Mouse (Mus musculus) liver, embryonic 14.5 days (tissue): ENCODE measurements around the gene Aldh2. TPM values are rescaled to one million over a fixed set of nuclear protein-coding genes. Genes with fewer than 3 reads are reported as not detected.
"Not testable (repeated sequence)": the region's sequence is repeated elsewhere in the genome, so short reads cannot be mapped to it uniquely, and the experiment has no call there.

Source experiments
- ATAC-seq: fragments of 200-750 bp; cut with Nextera tagmentation; 2 replicates; pipeline ENCODE4 v1.8.0; 2017; ENCODE audit warnings: moderate number of reproducible peaks, mild to moderate bottlenecking, moderate library complexity; ENCODE audit not compliant: insufficient read depth
- DNase-seq, 3 experiments: peaks; one replicate each; pipeline ENCODE4 v3.0.0-alpha.2; 2012 to 2013; ENCODE audit warnings: low read depth in 3 of 3, low spot score in 3 of 3
- H3K27ac ChIP-seq: fragments of 300-500 bp; sonication (generic); 2 replicates; pipeline ENCODE4 v1.5.1; 2014; ENCODE audit warnings: moderate library complexity, mild to moderate bottlenecking, control low read depth, inconsistent platforms
- H3K27me3 ChIP-seq: fragments of 300-500 bp; sonication (generic); 2 replicates; pipeline ENCODE4 v1.6.1; 2014; ENCODE audit warnings: mild to moderate bottlenecking, low read length, moderate library complexity; ENCODE audit not compliant: control insufficient read depth, insufficient read depth
- H3K36me3 ChIP-seq: fragments of 300-500 bp; sonication (generic); replicated peaks from 2 replicates; pipeline ENCODE4 v1.6.1; 2014; ENCODE audit warnings: low read depth; ENCODE audit not compliant: control insufficient read depth, insufficient read depth
- H3K4me1 ChIP-seq, 2 experiments: fragments of 200-500 bp in 1 of 2; fragments of 300-500 bp in 1 of 2; sonication (generic) in 1 of 2; replicated peaks; 2 replicates each; pipeline ENCODE4 v1.6.1; 2012 to 2014; ENCODE audit warnings: antibody characterized with exemption in 1 of 2, inconsistent platforms in 1 of 2, low read length in 1 of 2; ENCODE audit not compliant: control insufficient read depth in 2 of 2, insufficient read depth in 2 of 2
- H3K4me2 ChIP-seq: fragments of 300-500 bp; sonication (generic); 2 replicates; pipeline ENCODE4 v1.6.1; 2014; ENCODE audit warnings: low read depth, mild to moderate bottlenecking, control low read depth, moderate library complexity
- H3K4me3 ChIP-seq, 2 experiments: fragments of 200-500 bp in 1 of 2; fragments of 300-500 bp in 1 of 2; sonication (generic) in 1 of 2; 2 replicates each; pipeline ENCODE4 v1.5.1; 2012 to 2014; ENCODE audit warnings: low read depth in 2 of 2, low read length in 2 of 2, mild to moderate bottlenecking in 2 of 2, control low read depth in 1 of 2, inconsistent platforms in 1 of 2, moderate library complexity in 1 of 2; ENCODE audit not compliant: insufficient read depth in 1 of 2
- H3K9ac ChIP-seq: fragments of 300-500 bp; sonication (generic); replicated peaks from 2 replicates; pipeline ENCODE4 v1.6.1; 2014; ENCODE audit warnings: mild to moderate bottlenecking, control low read depth, moderate library complexity
- H3K9me3 ChIP-seq: fragments of 300-500 bp; sonication (generic); 2 replicates; pipeline ENCODE4 v1.6.1; 2016; ENCODE audit warnings: low read length, mixed read lengths; ENCODE audit not compliant: control insufficient read depth
- CTCF ChIP-seq: IDR thresholded peaks from 2 replicates; pipeline ENCODE4 v1.5.1; 2016; ENCODE audit warnings: antibody characterized with exemption, low read depth, control low read depth
- EP300 ChIP-seq: IDR thresholded peaks from 2 replicates; pipeline ENCODE4 v1.6.1; 2016; ENCODE audit warnings: antibody characterized with exemption, low read depth
- WGBS: fragments of 180-500 bp; shearing (Covaris S2); extraction: QIAGEN DNeasy Blood & Tissue Kit; methylation state at CpG from one replicate; pipeline ENCODE4 v1.1.7; 2014; ENCODE audit not compliant: insufficient replicate concordance; 5-methylcytosine and 5-hydroxymethylcytosine counted together
- polyA plus RNA-seq, 2 experiments: library from polyadenylated mRNA; depleted of rRNA in 1 of 2; stranded (reverse) in 1 of 2; unstranded in 1 of 2; fragments of >200 nt; fragmentation: Nextera tagmentation in 1 of 2; extraction: Ambion mirVana in 1 of 2; gene quantifications; 2 replicates each; pipeline versions ENCODE4 v1.2.1 to v1.2.3; 2012 to 2014

The Aldh2 gene
- polyA plus RNA-seq, 2 experiments: 48.1 to 157 TPM

GRCm38 (mm10) chr5:121631106-121631647 is 37.6 kb upstream of the Aldh2 start:
- H3K36me3 ChIP-seq, H3K9ac ChIP-seq, H3K27ac ChIP-seq, H3K27me3 ChIP-seq, H3K4me1 ChIP-seq, ATAC-seq, H3K4me2 ChIP-seq, H3K9me3 ChIP-seq, H3K4me3 ChIP-seq, DNase-seq: not testable (repeated sequence)
- TF ChIP-seq CTCF: peak; percentile 50
- WGBS: 56% methylated on average over 9 of the region's 9 CpGs

GRCm38 (mm10) chr5:121627871-121628270 is 34.2 kb upstream of the Aldh2 start:
- Histone ChIP-seq H3K4me3 (no peak overlapping the region), H3K36me3 (no peaks in the 10 kb centered on the region), H3K9me3 (no peaks in the 10 kb centered on the region), H3K27ac (no peak overlapping the region), H3K4me2 (no peak overlapping the region), H3K27me3 (no peaks in the 10 kb centered on the region), H3K4me1 (no peaks in the 10 kb centered on the region), H3K9ac (no peak overlapping the region)
- TF ChIP-seq CTCF (peak; percentile 94), EP300 (no peak)
- DNase-seq (peak; percentile 22 to 41 (median 28)), ATAC-seq (no peak)
- 0% methylated on average over 1 of the region's 1 CpGs for WGBS

- Histone ChIP-seq H3K9me3 (no peaks in the 10 kb centered on the region), H3K4me3 (no peak overlapping the region), H3K4me1 (peaks cover 0 to 3% of the 10 kb centered on the region in 2 experiments; a peak in 3 of 4 replicates), H3K36me3 (no peaks in the 10 kb centered on the region), H3K9ac (no peak overlapping the region), H3K4me2 (no peak overlapping the region), H3K27me3 (no peaks in the 10 kb centered on the region), H3K27ac (no peak overlapping the region)
- ATAC-seq (no peak), DNase-seq (no peak)
- WGBS: 76% methylated on average over 3 of the region's 3 CpGs
- no peak for TF ChIP-seq CTCF
Observed at GRCm38 (mm10) chr5:121623241-121623640, 29.6 kb upstream of the Aldh2 start.

GRCm38 (mm10) chr5:121621102-121621501 is 27.5 kb upstream of the Aldh2 start:
- no peak overlapping the region for H3K9ac ChIP-seq
- H3K4me3 ChIP-seq: no peak overlapping the region
- 87% methylated on average over 5 of the region's 5 CpGs for WGBS
- DNase-seq: no peak
- TF ChIP-seq EP300: no peak
- no peak for TF ChIP-seq CTCF
- no peaks in the 10 kb centered on the region for H3K9me3 ChIP-seq
- no peaks in the 10 kb centered on the region for H3K27me3 ChIP-seq
- no peak for ATAC-seq
- no peaks in the 10 kb centered on the region for H3K36me3 ChIP-seq
- peaks cover 0 to 9% of the 10 kb centered on the region in 2 experiments; a peak in 3 of 4 replicates for H3K4me1 ChIP-seq
- no peak overlapping the region for H3K27ac ChIP-seq
- no peak overlapping the region for H3K4me2 ChIP-seq

GRCm38 (mm10) chr5:121618592-121619513 is 25.2 kb upstream of the Aldh2 start, which contains the start of gene Acad12:
Gene Acad12, minus strand, starts transcription at chr5:121618938.
- H3K4me2 ChIP-seq: peak within 1 kb of the TSS; percentile 85
- ATAC-seq (peak; percentile 86), DNase-seq (peak; percentile 60 to 66 (median 64))
- H3K4me3 ChIP-seq: peak within 1 kb of the TSS; percentile 81 to 89
- TF ChIP-seq EP300: no peak
- no peaks in the 10 kb centered on the region for H3K36me3 ChIP-seq
- no peaks in the 10 kb centered on the region for H3K9me3 ChIP-seq
- WGBS: 1% methylated on average over 42 of the region's 58 CpGs
- peaks cover 0 to 9% of the 10 kb centered on the region in 2 experiments; a peak in 3 of 4 replicates for H3K4me1 ChIP-seq
- H3K27ac ChIP-seq: peak within 1 kb of the TSS; percentile 28
- H3K27me3 ChIP-seq: no peaks in the 10 kb centered on the region
- H3K9ac ChIP-seq: peak within 1 kb of the TSS; percentile 82

GRCm38 (mm10) chr5:121614921-121615320 is 21.3 kb upstream of the Aldh2 start:
- not testable (repeated sequence) for DNase-seq, H3K4me1 ChIP-seq, H3K9ac ChIP-seq, H3K4me3 ChIP-seq, H3K36me3 ChIP-seq, H3K27ac ChIP-seq, H3K4me2 ChIP-seq, ATAC-seq, H3K9me3 ChIP-seq, H3K27me3 ChIP-seq
- 54% methylated on average over 3 of the region's 3 CpGs for WGBS
